Mouse (Mus musculus) hindbrain, postnatal 0 days (tissue): ENCODE measurements around the gene Umad1. TPM values are rescaled to one million over a fixed set of nuclear protein-coding genes. Genes with fewer than 3 reads are reported as not detected.

Experiments used
- ATAC-seq: fragments of 200-750 bp; cut with Nextera tagmentation; 2 replicates; pipeline ENCODE4 v1.8.0; 2017; ENCODE audit warnings: mild to moderate bottlenecking, moderate TSS enrichment, moderate library complexity
- DNase-seq: peaks from one replicate; pipeline ENCODE4 v3.0.0-alpha.2; 2015; ENCODE audit warnings: low spot score
- H3K27ac ChIP-seq: fragments of 300-500 bp; sonication (generic); 2 replicates; pipeline ENCODE4 v1.5.1; 2014; ENCODE audit warnings: mild to moderate bottlenecking
- H3K27me3 ChIP-seq: fragments of 300-500 bp; sonication (generic); 2 replicates; pipeline ENCODE4 v1.6.1; 2014; ENCODE audit warnings: low read length, mixed read lengths; ENCODE audit not compliant: insufficient read depth
- H3K36me3 ChIP-seq: fragments of 300-500 bp; sonication (generic); 2 replicates; pipeline ENCODE4 v1.6.1; 2014; ENCODE audit warnings: low read length, mixed read lengths; ENCODE audit not compliant: insufficient read depth
- H3K4me1 ChIP-seq: fragments of 300-500 bp; sonication (generic); 2 replicates; pipeline ENCODE4 v1.6.1; 2014; ENCODE audit warnings: antibody characterized with exemption, low read length, mixed read lengths; ENCODE audit not compliant: insufficient read depth
- H3K4me2 ChIP-seq: fragments of 300-500 bp; sonication (generic); 2 replicates; pipeline ENCODE4 v1.6.1; 2014; ENCODE audit warnings: low read depth, mild to moderate bottlenecking, low read length, moderate library complexity, mixed read lengths
- H3K4me3 ChIP-seq: fragments of 300-500 bp; sonication (generic); 2 replicates; pipeline ENCODE4 v1.5.1; 2014; ENCODE audit warnings: low read length
- H3K9ac ChIP-seq: fragments of 300-500 bp; sonication (generic); replicated peaks from 2 replicates; pipeline ENCODE4 v1.6.1; 2014; ENCODE audit warnings: mild to moderate bottlenecking, low read length, moderate library complexity, mixed read lengths
- H3K9me3 ChIP-seq: fragments of 300-500 bp; sonication (generic); 2 replicates; pipeline ENCODE4 v1.6.1; 2016; ENCODE audit warnings: low read length, mixed read lengths
- CTCF ChIP-seq: IDR thresholded peaks from 2 replicates; pipeline ENCODE4 v1.5.1; 2016; ENCODE audit warnings: antibody characterized with exemption, control low read depth, low read depth
- WGBS: fragments of 180-500 bp; shearing (Covaris S2); extraction: QIAGEN DNeasy Blood & Tissue Kit; methylation state at CpG from one replicate; pipeline ENCODE4 v1.1.7; 2014; 5-methylcytosine and 5-hydroxymethylcytosine counted together
- polyA plus RNA-seq: library from polyadenylated mRNA; unstranded; fragments of >200 nt; fragmentation: Nextera tagmentation; extraction: Ambion mirVana; gene quantifications from 2 replicates; pipeline ENCODE4 v1.2.1, GENCODE M21; 2015
- total RNA-seq: library from RNA; depleted of rRNA; stranded (reverse); fragments of >200 nt; gene quantifications from 2 replicates; pipeline ENCODE4 v1.2.3, GENCODE M21; 2014

The Umad1 gene
- total and polyA plus RNA-seq, 2 experiments from 2014 or later = 24.2 to 57.8 TPM

DNA sequence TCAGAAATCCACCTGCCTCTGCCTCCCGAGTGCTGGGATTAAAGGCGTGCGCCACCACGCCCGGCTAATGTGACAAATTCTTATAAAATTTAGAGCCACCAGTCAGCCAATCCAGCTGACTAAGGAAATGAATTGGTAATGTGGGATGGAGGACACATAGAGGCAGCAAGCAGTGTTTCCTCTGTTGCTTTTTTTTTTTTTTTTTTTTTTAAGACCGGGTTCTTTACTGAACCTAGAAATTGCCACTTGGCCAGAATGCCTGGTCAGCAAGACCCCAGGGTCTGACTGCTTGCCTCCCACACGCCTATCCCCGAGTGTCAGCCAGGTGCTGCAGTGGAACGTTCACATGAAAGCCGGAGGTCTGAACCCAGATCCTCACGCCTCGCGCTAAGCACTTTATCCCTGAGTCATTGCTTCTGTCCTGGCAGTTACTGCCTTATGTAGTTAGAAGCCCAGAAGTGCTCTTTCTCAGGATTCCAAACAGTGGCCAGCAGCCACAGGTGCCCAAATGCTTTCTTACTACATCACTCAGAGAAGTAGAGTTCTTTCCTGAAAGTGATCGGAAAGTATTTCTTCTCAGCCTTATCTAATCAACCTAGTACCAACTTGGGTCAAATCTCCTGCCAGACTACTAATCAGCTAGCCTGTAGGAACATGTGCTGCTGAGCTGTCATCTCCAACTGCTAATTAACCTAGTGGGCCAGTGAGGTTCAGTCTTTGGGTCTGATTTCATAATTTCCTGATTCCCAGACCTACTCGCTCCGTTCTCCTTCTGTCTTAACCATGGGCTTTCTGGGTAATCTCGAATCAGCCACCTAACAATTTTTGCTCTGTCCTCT lies 225.6 kb downstream of the Umad1 start:
- Histone ChIP-seq H3K27ac (no peak overlapping the region), H3K9ac (no peak overlapping the region), H3K36me3 (no peaks in the 10 kb centered on the region), H3K4me3 (no peak overlapping the region), H3K4me1 (no peaks in the 10 kb centered on the region), H3K9me3 (no peaks in the 10 kb centered on the region), H3K4me2 (no peak overlapping the region), H3K27me3 (no peaks in the 10 kb centered on the region)
- TF ChIP-seq CTCF = no peak
- DNase-seq (no peak), ATAC-seq (no peak)
- 93% methylated on average over 17 of the region's 17 CpGs for WGBS

- no peak for TF ChIP-seq CTCF
- no peak overlapping the region for H3K4me2 ChIP-seq
- ATAC-seq (0 out of 2 replicates have a peak, but pooled peaks have one; percentile 21), DNase-seq (no peak)
- H3K4me1 ChIP-seq = no peaks in the 10 kb centered on the region
- no peak overlapping the region for H3K27ac ChIP-seq
- no peaks in the 10 kb centered on the region for H3K9me3 ChIP-seq
- no peak overlapping the region for H3K9ac ChIP-seq
- no peaks in the 10 kb centered on the region for H3K27me3 ChIP-seq
- WGBS = 88% methylated on average over 16 of the region's 16 CpGs
- H3K36me3 ChIP-seq = no peaks in the 10 kb centered on the region
- H3K4me3 ChIP-seq = no peak overlapping the region
Measured at GRCm38 (mm10) chr6:8485414-8486175, 226.5 kb downstream of the Umad1 start.

DNA sequence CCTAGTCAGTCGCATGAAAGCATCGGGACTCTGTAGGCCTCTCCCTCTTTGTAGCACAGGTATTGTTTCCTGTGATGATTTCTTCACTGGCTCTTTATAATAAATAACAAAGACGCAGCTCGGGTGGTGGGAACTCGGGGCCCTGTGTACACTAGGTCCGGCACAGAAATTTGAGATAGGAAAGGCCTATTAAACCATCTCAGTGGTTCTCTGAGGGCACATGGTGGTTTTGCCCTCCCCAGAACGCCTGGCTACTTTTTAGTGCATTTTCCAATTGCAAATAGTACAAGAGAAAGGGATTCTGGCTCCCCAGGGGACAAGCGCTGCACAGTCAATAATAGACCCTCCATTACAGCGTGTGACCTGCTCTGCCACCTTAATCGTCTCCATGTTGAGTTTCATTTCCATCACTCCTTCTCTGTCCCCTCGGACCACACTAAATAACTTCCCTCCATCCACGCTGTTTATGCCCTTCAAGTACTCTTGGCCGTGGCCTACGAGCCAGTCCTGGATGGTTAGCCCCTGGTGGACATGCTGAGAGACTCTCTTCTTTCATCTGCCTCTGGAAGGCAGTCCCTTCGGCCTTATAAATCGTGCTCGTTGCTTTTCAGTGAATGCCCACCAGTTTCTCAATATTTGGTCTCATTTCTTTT lies 227.4 kb downstream of the Umad1 start:
- DNase-seq = no peak
- Histone ChIP-seq H3K27me3 (no peaks in the 10 kb centered on the region), H3K9ac (no peak overlapping the region), H3K4me1 (no peaks in the 10 kb centered on the region), H3K36me3 (no peaks in the 10 kb centered on the region), H3K4me2 (no peak overlapping the region), H3K27ac (no peak overlapping the region), H3K4me3 (no peak overlapping the region), H3K9me3 (no peaks in the 10 kb centered on the region)
- TF ChIP-seq CTCF = peak; percentile 9; the same call in 1 of the 2 replicates
- 74% methylated on average over 17 of the region's 17 CpGs for WGBS
- ATAC-seq = no peak

DNA sequence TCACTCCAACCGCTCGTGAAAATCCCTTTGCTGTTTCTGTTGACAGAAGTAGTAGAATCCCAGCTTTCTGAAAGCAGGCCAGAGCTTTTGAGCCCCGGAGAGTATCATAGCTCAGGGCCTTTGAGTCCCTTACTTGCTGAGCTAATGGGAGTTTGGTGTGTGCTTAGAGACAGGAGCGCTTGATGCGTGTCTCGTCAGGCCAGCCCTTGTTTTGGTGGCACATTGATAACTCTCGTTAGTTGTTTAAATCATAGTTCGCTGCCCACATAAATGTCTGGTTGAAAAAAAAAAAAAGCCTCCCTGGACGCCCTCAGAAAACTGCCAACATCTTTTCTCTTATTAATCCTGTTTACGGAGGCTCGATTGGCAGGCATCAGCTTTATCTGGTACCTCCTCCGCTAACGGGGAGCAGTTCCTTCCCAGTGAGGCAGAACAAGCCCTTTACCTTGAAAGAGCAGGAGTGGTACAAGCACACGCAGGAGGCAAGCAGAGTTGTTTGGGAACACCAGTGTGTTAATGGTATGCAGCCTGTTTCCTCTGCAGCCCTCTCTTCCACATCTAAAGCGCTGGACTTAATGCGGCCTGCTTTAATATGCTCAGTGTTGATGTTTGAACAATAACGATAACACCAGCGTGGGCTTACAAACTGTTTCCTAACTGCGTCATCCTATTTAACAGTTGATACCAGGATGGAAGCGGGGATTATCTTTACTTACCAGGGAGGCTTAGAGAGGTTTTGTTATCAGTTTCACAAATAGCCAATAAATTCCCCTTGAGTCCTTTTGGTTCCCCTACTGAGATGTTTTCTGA lies 228.2 kb downstream of the Umad1 start:
- TF ChIP-seq CTCF = no peak
- H3K9ac ChIP-seq = no peak overlapping the region
- H3K4me1 ChIP-seq = no peaks in the 10 kb centered on the region
- H3K4me2 ChIP-seq = no peak overlapping the region
- no peak for ATAC-seq
- no peak for DNase-seq
- 57% methylated on average over 20 of the region's 20 CpGs for WGBS
- no peaks in the 10 kb centered on the region for H3K36me3 ChIP-seq
- no peaks in the 10 kb centered on the region for H3K27me3 ChIP-seq
- no peak overlapping the region for H3K4me3 ChIP-seq
- no peak overlapping the region for H3K27ac ChIP-seq
- H3K9me3 ChIP-seq = no peaks in the 10 kb centered on the region

- Histone ChIP-seq H3K9me3 (no peaks in the 10 kb centered on the region), H3K36me3 (no peaks in the 10 kb centered on the region), H3K9ac (no peak overlapping the region), H3K4me2 (no peak overlapping the region), H3K27ac (no peak overlapping the region), H3K4me1 (no peaks in the 10 kb centered on the region), H3K4me3 (no peak overlapping the region), H3K27me3 (no peaks in the 10 kb centered on the region)
- no peak for TF ChIP-seq CTCF
- ATAC-seq = no peak
- no peak for DNase-seq
- WGBS = 71% methylated on average over 5 of the region's 5 CpGs
Measured at GRCm38 (mm10) chr6:8488249-8488648, 229.2 kb downstream of the Umad1 start.

DNA sequence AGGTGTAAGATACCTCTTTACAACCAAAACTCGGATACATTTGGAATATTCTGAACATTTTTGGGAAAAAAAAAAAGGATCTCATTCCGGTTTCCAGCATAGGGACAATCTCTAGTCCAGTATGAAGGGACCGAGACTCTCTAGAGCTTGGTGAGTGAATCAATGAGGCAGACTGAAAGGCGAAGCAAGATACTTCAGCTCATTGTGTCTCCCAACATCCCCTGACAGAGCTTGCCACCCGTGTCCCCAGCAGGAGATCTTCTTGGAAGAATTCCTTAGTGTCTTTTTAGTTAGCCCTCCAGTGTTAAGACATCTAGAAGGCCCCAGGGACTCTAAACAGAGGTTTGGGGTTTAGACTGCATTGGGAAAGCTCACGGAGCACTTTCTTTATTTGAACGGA lies 230.2 kb downstream of the Umad1 start:
- Histone ChIP-seq H3K4me2 (no peak overlapping the region), H3K4me1 (no peaks in the 10 kb centered on the region), H3K9me3 (no peaks in the 10 kb centered on the region), H3K27ac (no peak overlapping the region), H3K9ac (no peak overlapping the region), H3K36me3 (no peaks in the 10 kb centered on the region), H3K4me3 (no peak overlapping the region), H3K27me3 (no peaks in the 10 kb centered on the region)
- no peak for ATAC-seq
- no peak for DNase-seq
- WGBS = 68% methylated on average over 7 of the region's 7 CpGs
- no peak for TF ChIP-seq CTCF
